Mouse (Mus musculus): ENCODE measurements around the gene Gm42791.

The Gm42791 gene

GRCm38 (mm10) chr5:148951360-148951759 lies 43.6 kb downstream of the Gm42791 start:
- no peak for DNase-seq

GRCm38 (mm10) chr5:148950064-148950463 lies 44.9 kb downstream of the Gm42791 start:
- DNase-seq, result no peak

GRCm38 (mm10) chr5:148948577-148948976 lies 46.4 kb downstream of the Gm42791 start:
- DNase-seq, result peak in 1 of 2 experiments; percentile 32

GRCm38 (mm10) chr5:148947412-148947811 lies 47.5 kb downstream of the Gm42791 start:
- DNase-seq, result no peak

DNA sequence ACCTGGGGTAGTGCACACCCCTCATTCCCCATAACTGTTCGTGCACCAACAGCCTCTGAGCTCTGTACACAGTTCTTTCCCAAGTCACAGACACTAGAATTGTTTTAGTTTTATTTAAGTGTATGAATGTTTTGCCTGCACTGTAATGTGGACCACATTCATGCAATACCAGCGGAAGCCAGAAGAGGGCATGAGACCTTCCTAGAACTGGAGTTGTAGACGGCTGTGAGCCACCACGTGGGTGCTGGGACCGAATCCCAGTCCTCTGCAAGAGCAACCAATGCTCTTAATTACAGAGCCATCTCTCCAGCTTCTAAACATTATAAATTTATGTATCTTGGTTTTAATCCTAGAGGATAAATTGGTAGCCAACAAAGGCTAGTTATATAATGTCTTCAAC lies 48.2 kb downstream of the Gm42791 start:
- DNase-seq, result peak in 1 of 2 experiments; percentile 45

GRCm38 (mm10) chr5:148945735-148946134 lies 49.2 kb downstream of the Gm42791 start:
- no peak for DNase-seq

GRCm38 (mm10) chr5:148944024-148944423 lies 50.9 kb downstream of the Gm42791 start:
- DNase-seq, result no peak

DNA sequence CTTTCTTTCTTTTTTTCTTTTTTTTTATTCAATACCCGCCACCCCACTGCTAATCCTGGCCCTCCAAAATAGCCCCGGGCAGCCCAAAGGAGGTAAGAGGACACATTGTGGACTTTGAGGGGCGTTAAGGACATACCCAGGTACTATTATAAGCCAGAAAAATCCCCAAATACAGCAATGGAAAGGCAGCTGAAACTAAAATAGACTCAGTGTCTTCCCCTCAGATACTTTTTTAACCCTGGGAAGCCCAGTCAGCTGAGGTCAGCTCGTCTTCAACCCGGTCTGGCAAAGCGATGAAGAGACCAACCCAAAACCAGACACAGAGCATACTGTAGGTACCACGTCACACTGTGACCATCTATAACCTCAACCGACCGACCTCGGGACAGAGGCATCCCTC lies 51.5 kb downstream of the Gm42791 start:
- DNase-seq, result no peak

GRCm38 (mm10) chr5:148942957-148943356 lies 52.0 kb downstream of the Gm42791 start:
- DNase-seq, result no peak

GRCm38 (mm10) chr5:148942305-148942704 lies 52.6 kb downstream of the Gm42791 start:
- DNase-seq, result peak in 1 of 2 experiments; percentile 31

DNA sequence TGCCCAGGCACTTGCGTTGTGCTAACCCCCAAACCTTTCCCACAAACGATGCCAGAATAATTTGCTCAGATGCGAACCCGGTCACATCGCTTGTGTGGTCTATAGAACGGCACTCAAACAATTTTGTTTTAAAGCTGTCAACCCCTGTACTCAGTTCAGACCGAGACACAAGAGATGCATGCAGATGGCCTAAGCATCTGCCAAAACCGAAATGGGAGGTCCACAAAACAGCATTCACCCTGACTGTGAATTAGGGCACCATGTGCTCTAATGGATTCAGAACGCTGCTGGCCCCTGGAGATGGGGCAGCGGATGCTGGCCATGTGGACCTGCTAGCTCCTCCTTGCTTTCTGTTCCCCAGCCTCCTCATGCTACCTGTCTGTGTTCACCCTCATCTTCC lies 53.1 kb downstream of the Gm42791 start:
- DNase-seq, result no peak

DNA sequence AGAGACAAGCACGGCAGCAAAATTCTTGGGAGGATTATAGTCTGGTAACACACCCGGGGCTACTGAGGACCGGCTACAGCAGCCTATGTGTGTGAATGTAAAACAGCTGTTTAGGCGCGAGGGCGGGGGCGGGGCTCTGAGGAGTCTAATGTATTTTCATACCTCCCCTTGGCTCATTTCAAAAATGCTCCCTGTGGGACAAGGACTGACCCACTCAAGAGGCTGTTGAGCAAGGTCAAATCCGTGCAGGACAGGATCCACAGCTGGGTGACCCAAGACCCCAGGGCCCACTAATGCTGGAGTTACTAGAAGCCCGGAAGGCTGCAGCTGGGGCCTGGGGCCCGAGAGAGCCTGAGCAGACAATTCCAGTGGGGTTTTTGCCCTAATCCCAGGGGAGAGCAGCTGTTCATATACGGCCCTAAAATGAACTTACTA lies 55.0 kb downstream of the Gm42791 start:
- DNase-seq, result no peak

GRCm38 (mm10) chr5:148936516-148936951 lies 58.4 kb downstream of the Gm42791 start:
- DNase-seq, result no peak

DNA sequence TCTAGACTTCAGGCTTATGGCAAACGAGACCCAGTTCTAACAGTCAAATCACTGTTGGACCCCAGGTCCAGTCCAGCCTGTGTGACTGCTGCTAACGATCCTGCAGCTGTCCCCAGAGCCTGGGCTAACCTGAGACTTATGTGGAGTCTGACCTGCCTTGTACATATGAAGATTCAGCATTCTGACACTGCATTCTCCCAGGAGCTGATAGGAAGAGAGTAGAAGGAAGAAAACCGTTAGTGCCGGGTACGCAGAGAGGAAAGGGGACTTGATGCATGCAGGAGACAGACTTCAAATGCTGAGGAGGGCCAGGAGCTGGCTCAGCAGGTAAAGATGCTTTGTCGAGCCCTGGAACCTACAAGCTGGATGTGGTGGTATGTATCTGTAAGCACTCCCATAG lies 59.1 kb downstream of the Gm42791 start:
- DNase-seq, result no peak

DNA sequence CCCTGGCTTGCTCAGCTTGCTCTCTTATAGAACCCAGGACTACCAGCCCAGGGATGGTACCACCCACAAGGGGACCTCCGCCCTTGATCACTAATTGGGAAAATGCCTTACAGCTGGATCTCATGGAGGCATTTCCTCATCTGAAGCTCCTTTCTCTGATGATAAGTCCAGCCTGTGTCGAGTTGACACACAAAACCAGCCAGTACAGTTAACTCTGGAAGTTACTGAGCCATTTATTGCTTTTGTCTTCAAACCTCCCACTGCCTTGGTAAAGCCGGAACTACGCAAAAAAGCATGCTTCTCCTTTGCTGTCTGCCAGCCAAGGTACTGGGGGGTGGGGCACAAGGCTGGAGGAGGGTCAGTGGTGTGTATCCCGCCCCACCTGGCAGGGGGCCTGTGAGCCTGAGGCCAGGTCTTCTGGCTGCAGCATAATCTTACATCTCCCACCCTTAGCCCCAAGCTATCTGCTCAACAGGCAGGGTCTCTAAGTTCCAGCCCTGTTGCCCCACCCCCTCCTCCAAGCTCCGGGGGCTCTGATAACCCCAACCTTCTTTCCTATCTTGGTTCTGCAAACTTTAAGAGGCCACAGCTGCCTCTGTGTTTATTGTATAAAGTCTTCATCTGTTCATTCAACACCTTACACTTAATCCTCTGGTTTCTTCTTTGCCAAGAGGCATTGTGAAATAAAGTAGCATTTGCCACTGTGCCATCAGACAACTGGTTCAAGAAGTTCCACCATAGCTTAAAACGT lies 59.7 kb downstream of the Gm42791 start:
- no peak for DNase-seq

GRCm38 (mm10) chr5:148934457-148934856 lies 60.5 kb downstream of the Gm42791 start:
- DNase-seq, result no peak

- no peak for DNase-seq
These were observed 61.2 kb downstream of the Gm42791 start for GRCm38 (mm10) chr5:148933767-148934166.

DNA sequence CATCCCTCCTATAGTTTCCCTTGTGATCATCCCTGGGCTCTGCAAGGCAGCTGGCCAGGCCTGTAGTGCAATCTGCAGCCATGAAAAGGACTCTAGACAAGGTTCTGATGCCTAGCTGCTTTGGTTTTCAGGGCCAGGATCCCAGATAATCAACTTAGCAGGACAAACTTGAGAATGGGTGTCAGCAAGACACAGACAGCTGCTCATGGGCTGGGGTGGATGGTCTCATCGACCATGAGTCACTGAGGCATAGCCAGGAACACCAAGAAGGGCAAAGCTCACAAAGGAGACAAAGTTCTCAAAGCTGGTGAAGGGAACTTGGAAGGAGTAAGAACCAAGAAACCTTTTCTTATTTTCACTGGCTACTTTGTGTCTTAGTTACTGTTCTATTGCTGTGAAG lies 63.6 kb downstream of the Gm42791 start:
- DNase-seq, result no peak

GRCm38 (mm10) chr5:148929116-148929449 lies 65.9 kb downstream of the Gm42791 start, which contains the start of gene Katnal1:
Gene Katnal1 (minus strand): TSS chr5:148929320.
- no peak for DNase-seq

- peak; percentile 83 to 88 for DNase-seq
These were observed 66.4 kb downstream of the Gm42791 start for GRCm38 (mm10) chr5:148928382-148929115.

DNA sequence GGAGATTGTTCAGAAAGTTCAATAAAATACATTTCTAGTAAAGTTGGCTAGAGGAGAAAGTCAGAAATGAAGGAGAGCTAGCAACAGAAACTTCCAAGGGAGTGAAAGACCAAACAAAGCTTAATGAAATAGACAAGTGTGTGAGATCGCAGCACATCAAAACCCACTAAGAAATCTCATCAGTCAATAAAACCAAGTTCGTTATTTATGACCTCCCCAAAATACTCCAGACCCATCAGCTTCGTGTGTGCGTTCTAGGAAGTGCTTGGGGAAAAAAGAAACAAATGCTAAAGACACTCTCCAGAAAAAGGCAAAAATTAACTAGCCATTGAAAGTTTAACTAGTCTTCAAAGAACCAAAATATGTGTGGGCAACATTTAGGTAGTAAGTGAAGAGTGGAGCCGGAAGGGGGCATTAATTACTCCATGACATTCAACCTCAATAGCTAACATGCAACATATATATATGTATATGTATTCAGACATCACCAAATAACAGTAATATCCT lies 67.2 kb downstream of the Gm42791 start:
- no peak for DNase-seq

DNA sequence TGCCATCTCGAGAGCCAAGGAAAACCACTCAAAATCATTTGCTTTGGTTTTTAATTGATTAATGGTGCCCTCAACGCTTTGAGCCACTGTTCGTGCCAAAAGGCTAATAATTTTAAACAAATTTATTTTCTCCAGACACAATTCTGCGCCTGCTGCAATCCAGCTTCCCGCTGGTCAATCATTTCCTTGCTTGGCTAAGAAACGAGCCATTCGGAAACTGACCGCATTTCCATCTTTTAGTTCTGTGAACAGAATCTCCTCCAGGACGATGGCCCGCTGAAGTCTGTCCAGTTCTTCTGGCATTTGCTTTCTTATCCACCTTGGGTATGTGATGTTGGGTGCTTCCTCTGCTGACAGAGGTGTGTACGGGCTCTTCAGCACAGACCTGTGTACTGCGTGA lies 70.4 kb downstream of the Gm42791 start:
- DNase-seq, result no peak

DNA sequence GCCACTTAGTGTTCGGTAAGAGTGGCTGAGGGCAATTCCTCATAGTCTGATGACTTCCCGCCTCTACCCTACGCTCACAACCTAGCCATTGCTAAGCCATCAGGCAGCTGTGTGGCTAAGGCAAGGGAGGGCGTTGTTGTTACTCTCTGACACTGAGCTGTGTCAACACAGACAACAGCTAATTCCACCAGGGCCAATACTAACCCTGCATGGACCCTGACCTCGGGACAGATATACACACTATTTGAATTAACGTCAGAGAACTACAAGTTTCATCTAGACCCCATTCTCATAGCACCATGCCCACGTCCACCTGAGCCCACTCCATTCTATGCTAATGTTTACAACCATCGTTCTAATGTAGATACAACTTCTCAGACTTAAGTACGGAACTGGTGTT lies 70.9 kb downstream of the Gm42791 start:
- no peak for DNase-seq

DNA sequence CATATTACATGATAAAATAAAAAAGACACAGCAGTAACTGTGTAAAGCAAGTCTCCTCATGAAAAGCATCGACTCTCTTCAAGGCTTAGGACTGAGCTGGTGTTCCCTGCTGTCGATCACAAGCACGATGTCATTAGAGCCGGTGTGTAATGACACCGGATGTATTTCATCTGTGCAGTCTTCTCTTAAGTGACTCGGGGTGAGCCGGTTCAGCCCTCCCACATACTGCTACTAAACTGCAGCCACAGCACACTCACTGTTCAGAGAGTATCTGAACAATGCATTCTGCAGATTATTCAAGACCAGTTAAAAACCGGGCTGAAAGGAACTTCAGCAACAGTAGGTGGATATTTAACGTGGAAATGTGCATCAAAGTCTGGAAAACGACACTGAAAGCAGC lies 71.5 kb downstream of the Gm42791 start:
- DNase-seq, result no peak

Measured in spleen, adult 18-20 months (tissue).